In genomic region chr3:106495346-106496044, GRCm38 (mm10) we compare ENCODE assay signal across 14 mouse cellular contexts. TPM values are rescaled to one million over a fixed set of nuclear protein-coding genes. Genes with fewer than 3 reads are reported as not detected.
A peak's percentile ranks its signal among the peaks of the same experiment; 100 is the strongest.
DNase-seq lines count a peak whose midpoint lies in the region; ATAC-seq and TF ChIP-seq lines count a peak whose summit lies in the region.
"Had no signal": no experiment of that assay in that cellular context is flagged by ENCODE, and none has a peak within 500 bp of the region (broad histone marks: within the 10 kb centered on the region; RNA-seq: fewer than 3 reads in every experiment).

No protein-coding gene starts in this region.

- H3K27ac ChIP-seq in lung, embryonic 15.5 days = peak overlapping the region; percentile 87
- peak overlapping the region; percentile 34 for H3K27ac ChIP-seq in liver, embryonic 14.5 days
- peak overlapping the region; percentile 67 for H3K27ac ChIP-seq in stomach, postnatal 0 days (replicated peaks)
- H3K27ac ChIP-seq in midbrain, embryonic 11.5 days (ENCODE audit: low read depth, low read length) = no peak overlapping the region
- H3K27ac ChIP-seq: forebrain, embryonic 12.5 days; hindbrain, embryonic 13.5 days; midbrain, embryonic 12.5 days; neural tube, embryonic 13.5 days had no signal

- WGBS in lung, embryonic 15.5 days = 50% methylated on average over 1 of the region's 1 CpGs
- 36% methylated on average over 1 of the region's 1 CpGs for WGBS in liver, embryonic 14.5 days (ENCODE audit: insufficient replicate concordance)
- 62% methylated on average over 1 of the region's 1 CpGs for WGBS in stomach, postnatal 0 days
- 98% methylated on average over 1 of the region's 1 CpGs for WGBS in midbrain, embryonic 11.5 days

- peaks cover 8% of the 10 kb centered on the region; the same call in 1 of the 2 replicates for H3K36me3 ChIP-seq in lung, embryonic 15.5 days
- no peaks in the 10 kb centered on the region for H3K36me3 ChIP-seq in liver, embryonic 14.5 days (replicated peaks; ENCODE audit: control insufficient read depth, insufficient read depth, low read depth)
- H3K36me3 ChIP-seq in stomach, postnatal 0 days (ENCODE audit: control insufficient read depth, insufficient read depth, low read length) = no peaks in the 10 kb centered on the region
- H3K36me3 ChIP-seq in midbrain, embryonic 11.5 days (ENCODE audit: control insufficient read depth, insufficient read depth, low read length) = no peaks in the 10 kb centered on the region
- H3K36me3 ChIP-seq: forebrain, embryonic 12.5 days; midbrain, embryonic 12.5 days had no signal

- H3K9ac ChIP-seq in lung, embryonic 15.5 days = no peak overlapping the region
- H3K9ac ChIP-seq in liver, embryonic 14.5 days (replicated peaks) = no peak overlapping the region
- no peak overlapping the region for H3K9ac ChIP-seq in stomach, postnatal 0 days (ENCODE audit: low read length)
- no peak overlapping the region for H3K9ac ChIP-seq in midbrain, embryonic 11.5 days (ENCODE audit: low read length)
- H3K9ac ChIP-seq: forebrain, embryonic 12.5 days; hindbrain, embryonic 13.5 days; midbrain, embryonic 12.5 days; neural tube, embryonic 13.5 days had no signal

- H3K4me2 ChIP-seq in lung, embryonic 15.5 days = no peak overlapping the region
- H3K4me2 ChIP-seq in liver, embryonic 14.5 days (ENCODE audit: low read depth) = peak overlapping the region; percentile 29
- no peak overlapping the region for H3K4me2 ChIP-seq in stomach, postnatal 0 days (replicated peaks; ENCODE audit: low read depth)
- H3K4me2 ChIP-seq in midbrain, embryonic 11.5 days = no peak overlapping the region
- H3K4me2 ChIP-seq: forebrain, embryonic 12.5 days; hindbrain, embryonic 13.5 days; midbrain, embryonic 12.5 days; neural tube, embryonic 13.5 days had no signal

- H3K4me3 ChIP-seq in lung, embryonic 15.5 days = no peak overlapping the region
- no peak overlapping the region for H3K4me3 ChIP-seq in liver, embryonic 14.5 days (ENCODE audit: insufficient read depth in 1 of 2, low read depth in 2 of 2, low read length in 2 of 2)
- no peak overlapping the region for H3K4me3 ChIP-seq in stomach, postnatal 0 days (ENCODE audit: low read depth, low read length)
- H3K4me3 ChIP-seq in midbrain, embryonic 11.5 days (ENCODE audit: low read depth, low read length) = no peak overlapping the region
- H3K4me3 ChIP-seq: forebrain, embryonic 12.5 days; hindbrain, embryonic 13.5 days; midbrain, embryonic 12.5 days; neural tube, embryonic 13.5 days had no signal

- TF ChIP-seq CTCF in liver, embryonic 14.5 days (IDR thresholded peaks at IDR 0.05; ENCODE audit: low read depth) = no peak
- no peak for TF ChIP-seq CTCF in stomach, postnatal 0 days (IDR thresholded peaks at IDR 0.05; ENCODE audit: low read depth)

- DNase-seq in frontal cortex, postnatal 14 days (ENCODE audit: low spot score in 2 of 2) = no peak
- DNase-seq in lung, adult 18-20 months = no peak
- DNase-seq in liver, embryonic 14.5 days (ENCODE audit: low read depth in 3 of 3, low spot score in 3 of 3) = no peak
- DNase-seq in stomach, postnatal 0 days (ENCODE audit: low spot score) = no peak
- DNase-seq in midbrain, embryonic 11.5 days (ENCODE audit: low spot score, missing footprints) = no peak
- no peak for DNase-seq in spleen, postnatal 36 days (ENCODE audit: low spot score in 2 of 2)
- DNase-seq: gastrocnemius, postnatal 25 days; kidney, postnatal 25 days had no signal

- peak; percentile 41 for ATAC-seq in frontal cortex, adult (ENCODE audit: low TSS enrichment)
- ATAC-seq in lung, embryonic 15.5 days (ENCODE audit: borderline replicate concordance, extremely low read depth, low FRiP score, low TSS enrichment) = peak; percentile 50
- ATAC-seq in liver, embryonic 14.5 days (ENCODE audit: insufficient read depth) = peak; percentile 5; the same call in 1 of the 2 replicates
- ATAC-seq in stomach, postnatal 0 days (ENCODE audit: low FRiP score, low TSS enrichment) = peak; percentile 24; the same call in 1 of the 2 replicates
- no peak for ATAC-seq in midbrain, embryonic 11.5 days (ENCODE audit: low FRiP score)

- peaks cover 16% of the 10 kb centered on the region; the same call in 1 of the 2 replicates for H3K4me1 ChIP-seq in lung, embryonic 15.5 days
- peaks cover 54 to 60% of the 10 kb centered on the region in 2 experiments for H3K4me1 ChIP-seq in liver, embryonic 14.5 days (replicated peaks; ENCODE audit: control insufficient read depth in 2 of 2, insufficient read depth in 2 of 2, low read length in 1 of 2)
- peaks cover 5% of the 10 kb centered on the region for H3K4me1 ChIP-seq in stomach, postnatal 0 days (replicated peaks; ENCODE audit: control insufficient read depth, insufficient read depth)
- H3K4me1 ChIP-seq in midbrain, embryonic 11.5 days (ENCODE audit: control insufficient read depth, insufficient read depth, low read length) = no peaks in the 10 kb centered on the region
- H3K4me1 ChIP-seq: forebrain, embryonic 12.5 days; hindbrain, embryonic 13.5 days; midbrain, embryonic 12.5 days; neural tube, embryonic 13.5 days had no signal

- H3K27me3 ChIP-seq in lung, embryonic 15.5 days = no peaks in the 10 kb centered on the region
- no peaks in the 10 kb centered on the region for H3K27me3 ChIP-seq in liver, embryonic 14.5 days (ENCODE audit: control insufficient read depth, insufficient read depth, low read length)
- H3K27me3 ChIP-seq in stomach, postnatal 0 days (ENCODE audit: control insufficient read depth, insufficient read depth, low read length) = no peaks in the 10 kb centered on the region
- no peaks in the 10 kb centered on the region for H3K27me3 ChIP-seq in midbrain, embryonic 11.5 days (ENCODE audit: control insufficient read depth, insufficient read depth, low read length)
- H3K27me3 ChIP-seq: forebrain, embryonic 12.5 days; hindbrain, embryonic 13.5 days; midbrain, embryonic 12.5 days; neural tube, embryonic 13.5 days had no signal

- no peak for TF ChIP-seq EP300 in liver, embryonic 14.5 days (IDR thresholded peaks at IDR 0.05; ENCODE audit: low read depth)
- no peak for TF ChIP-seq EP300 in stomach, postnatal 0 days (optimal IDR thresholded peaks at IDR 0.05)

- no peaks in the 10 kb centered on the region for H3K9me3 ChIP-seq in lung, embryonic 15.5 days
- H3K9me3 ChIP-seq in liver, embryonic 14.5 days (ENCODE audit: control insufficient read depth, low read length) = no peaks in the 10 kb centered on the region
- H3K9me3 ChIP-seq in stomach, postnatal 0 days (ENCODE audit: control insufficient read depth, low read length) = no peaks in the 10 kb centered on the region
- H3K9me3 ChIP-seq in midbrain, embryonic 11.5 days (ENCODE audit: control insufficient read depth, low read length) = no peaks in the 10 kb centered on the region
- H3K9me3 ChIP-seq: forebrain, embryonic 12.5 days; hindbrain, embryonic 13.5 days; midbrain, embryonic 12.5 days; neural tube, embryonic 13.5 days had no signal

RNA-seq across cellular contexts. Expression of gene Dennd2d, which starts 13.3 kb away (rescaled TPM):
- polyA plus RNA-seq in lung, embryonic 15.5 days (2015; fragmentation: Nextera tagmentation; extraction: Ambion mirVana) = 11.4 and 13.0 TPM in 2 replicates
- polyA plus RNA-seq in liver, embryonic 14.5 days (2012; rRNA removed) = 1.7 and 2.1 TPM in 2 replicates
- polyA plus RNA-seq in liver, embryonic 14.5 days (2014; fragmentation: Nextera tagmentation; extraction: Ambion mirVana) = 4.0 and 4.2 TPM in 2 replicates
- polyA plus RNA-seq in stomach, postnatal 0 days (2015; fragmentation: Nextera tagmentation; extraction: Ambion mirVana) = 27.7 and 31.4 TPM in 2 replicates
- polyA plus RNA-seq in midbrain, embryonic 11.5 days (2014; fragmentation: Nextera tagmentation; extraction: Ambion mirVana) = 0.72 and 0.80 TPM in 2 replicates

RNA-seq across cellular contexts. Expression of gene Dram2, which starts 52.1 kb away (rescaled TPM):
- 72.5 and 78.0 TPM in 2 replicates for polyA plus RNA-seq in lung, embryonic 15.5 days (2015; fragmentation: Nextera tagmentation; extraction: Ambion mirVana)
- polyA plus RNA-seq in liver, embryonic 14.5 days (2012; rRNA removed) = 14.3 and 15.8 TPM in 2 replicates
- polyA plus RNA-seq in liver, embryonic 14.5 days (2014; fragmentation: Nextera tagmentation; extraction: Ambion mirVana) = 28.3 and 29.9 TPM in 2 replicates
- polyA plus RNA-seq in stomach, postnatal 0 days (2015; fragmentation: Nextera tagmentation; extraction: Ambion mirVana) = 89.1 and 90.2 TPM in 2 replicates
- 52.2 and 55.0 TPM in 2 replicates for polyA plus RNA-seq in midbrain, embryonic 11.5 days (2014; fragmentation: Nextera tagmentation; extraction: Ambion mirVana)

RNA-seq across cellular contexts. Expression of gene Cept1, which starts 52.1 kb away (rescaled TPM):
- 63.4 and 73.5 TPM in 2 replicates for polyA plus RNA-seq in lung, embryonic 15.5 days (2015; fragmentation: Nextera tagmentation; extraction: Ambion mirVana)
- 10.1 and 10.8 TPM in 2 replicates for polyA plus RNA-seq in liver, embryonic 14.5 days (2012; rRNA removed)
- polyA plus RNA-seq in liver, embryonic 14.5 days (2014; fragmentation: Nextera tagmentation; extraction: Ambion mirVana) = 27.1 and 27.6 TPM in 2 replicates
- 68.9 and 69.3 TPM in 2 replicates for polyA plus RNA-seq in stomach, postnatal 0 days (2015; fragmentation: Nextera tagmentation; extraction: Ambion mirVana)
- polyA plus RNA-seq in midbrain, embryonic 11.5 days (2014; fragmentation: Nextera tagmentation; extraction: Ambion mirVana) = 44.9 and 49.3 TPM in 2 replicates
